Mouse (Mus musculus) lung, adult 2 months (tissue): ENCODE measurements around the gene Mcf2l.

Experiments
- CTCF ChIP-seq: fragments of 200-500 bp; IDR thresholded peaks from 2 replicates; pipeline ENCODE4 v1.5.1; 2011; ENCODE audit warnings: mild to moderate bottlenecking, low read length, control low read depth; ENCODE audit not compliant: insufficient read depth
- POLR2A ChIP-seq: fragments of 200-500 bp; IDR thresholded peaks from 2 replicates; pipeline ENCODE4 v1.6.1; 2011; ENCODE audit warnings: low read depth, mild to moderate bottlenecking, control low read depth, low read length, borderline replicate concordance; ENCODE audit errors: extremely low read depth

DNA sequence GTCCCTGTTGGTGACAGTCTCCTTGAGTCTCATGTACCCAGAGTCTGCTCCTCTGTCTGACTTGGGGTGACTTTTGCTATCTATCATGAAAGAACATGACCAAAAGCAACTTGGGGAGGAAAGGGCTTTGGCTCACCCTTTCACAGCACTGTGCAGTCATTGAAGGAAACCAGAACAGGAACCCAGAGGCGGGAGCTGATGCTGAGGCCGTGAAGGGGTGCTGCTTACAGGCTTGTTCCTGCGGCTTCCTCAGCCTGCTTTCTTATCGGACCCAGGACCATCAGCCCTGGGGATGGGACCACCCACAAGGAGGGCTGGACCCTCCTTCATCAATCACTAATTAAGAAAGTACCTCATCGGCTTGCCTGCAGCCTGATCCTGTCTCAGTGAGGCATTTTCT, 103.1 kb downstream of the Mcf2l start:
- TF ChIP-seq CTCF, result no peak
- no peak for TF ChIP-seq POLR2A
